Mouse (Mus musculus): ENCODE measurements around the gene Suclg2. TPM values are rescaled to one million over a fixed set of nuclear protein-coding genes. Genes with fewer than 3 reads are reported as not detected.

The Suclg2 gene
- polyA plus RNA-seq, 1 experiment from 2014 or later = 78.5 TPM

DNA sequence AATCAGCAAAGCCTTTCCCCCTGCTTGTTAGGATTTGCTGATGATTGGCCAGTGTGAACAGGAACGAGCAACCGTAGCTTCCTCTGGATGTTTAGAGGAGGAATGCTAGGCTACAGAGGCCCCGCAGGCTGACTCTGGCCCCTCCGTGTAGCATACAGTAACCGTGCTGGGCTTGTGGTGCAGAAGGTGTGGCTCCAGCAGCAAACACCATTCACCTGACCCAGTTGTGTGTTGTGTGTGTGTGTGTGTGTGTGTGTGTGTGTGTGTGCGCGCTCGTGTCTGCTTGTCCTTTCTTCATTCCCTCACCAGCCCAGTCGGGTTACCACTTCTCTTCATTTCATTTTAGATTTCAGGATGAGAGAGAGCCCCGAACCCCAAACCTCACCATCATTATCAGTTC, 203.9 kb downstream of the Suclg2 start:
- no peak overlapping the region for H3K27ac ChIP-seq (ENCODE audit: low read depth)
- no peaks in the 10 kb centered on the region for H3K27me3 ChIP-seq (ENCODE audit: insufficient read depth, low read length)
- ATAC-seq (ENCODE audit: insufficient read depth) = no peak
- no peaks in the 10 kb centered on the region for H3K4me1 ChIP-seq (ENCODE audit: insufficient read depth)
- H3K36me3 ChIP-seq (ENCODE audit: insufficient read depth) = no peaks in the 10 kb centered on the region
- H3K4me2 ChIP-seq = no peak overlapping the region
- H3K9ac ChIP-seq = no peak overlapping the region
- H3K4me3 ChIP-seq (ENCODE audit: low read depth, low read length) = no peak overlapping the region
- DNase-seq = no peak
- no peak for TF ChIP-seq CTCF (IDR thresholded peaks at IDR 0.05; ENCODE audit: low read depth)
- H3K9me3 ChIP-seq (ENCODE audit: low read depth, low read length) = no peaks in the 10 kb centered on the region
- 67% methylated on average over 10 of the region's 10 CpGs for WGBS

DNA sequence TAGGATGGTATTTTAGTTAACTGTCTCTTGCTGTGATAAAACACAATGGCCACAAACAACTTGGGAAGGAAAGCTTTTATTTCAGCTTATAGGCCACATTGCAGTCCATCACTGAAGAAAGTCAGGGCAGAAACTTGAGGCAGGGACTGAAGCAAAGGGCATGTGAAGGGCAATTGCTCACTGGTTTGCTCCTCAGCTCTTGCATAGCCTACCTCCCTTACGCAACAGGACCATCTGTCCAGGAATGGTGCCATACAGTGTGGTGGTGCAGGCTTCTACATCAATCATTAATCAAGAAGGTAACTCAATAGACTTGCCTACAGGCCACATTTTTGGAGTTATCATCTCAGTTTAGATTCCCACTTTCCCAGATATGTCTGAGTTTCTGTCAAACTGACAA, 206.9 kb downstream of the Suclg2 start:
- no peak overlapping the region for H3K4me3 ChIP-seq (ENCODE audit: low read depth, low read length)
- no peak for DNase-seq
- H3K4me1 ChIP-seq (ENCODE audit: insufficient read depth) = no peaks in the 10 kb centered on the region
- TF ChIP-seq CTCF (IDR thresholded peaks at IDR 0.05; ENCODE audit: low read depth) = no peak
- no peaks in the 10 kb centered on the region for H3K36me3 ChIP-seq (ENCODE audit: insufficient read depth)
- H3K27me3 ChIP-seq (ENCODE audit: insufficient read depth, low read length) = no peaks in the 10 kb centered on the region
- no peak overlapping the region for H3K9ac ChIP-seq
- no peak overlapping the region for H3K27ac ChIP-seq (ENCODE audit: low read depth)
- no peak overlapping the region for H3K4me2 ChIP-seq
- ATAC-seq (ENCODE audit: insufficient read depth) = no peak
- WGBS = 100% methylated on average over 1 of the region's 1 CpGs
- no peaks in the 10 kb centered on the region for H3K9me3 ChIP-seq (ENCODE audit: low read depth, low read length)

DNA sequence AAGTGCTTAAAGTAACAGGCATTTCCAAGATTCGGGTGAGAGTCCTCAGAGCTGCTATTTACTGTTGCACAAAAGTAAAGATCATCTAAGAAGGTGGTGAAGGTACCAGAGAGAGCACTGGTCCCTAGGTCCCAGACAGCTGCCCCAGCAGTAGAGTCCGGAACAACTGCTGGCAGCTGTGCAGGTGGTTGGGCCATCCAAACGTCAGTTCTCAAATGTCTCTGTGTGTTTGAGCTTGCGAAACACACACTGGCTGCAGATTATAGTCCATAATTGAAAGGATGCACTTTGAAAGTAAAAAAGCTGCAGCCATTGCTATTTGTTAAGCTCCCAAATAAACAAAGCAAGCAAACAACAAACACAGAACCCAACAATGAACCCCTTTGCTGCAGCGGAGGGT, 217.8 kb downstream of the Suclg2 start:
- WGBS = 63% methylated on average over 5 of the region's 5 CpGs
- no peak overlapping the region for H3K4me3 ChIP-seq (ENCODE audit: low read depth, low read length)
- H3K27ac ChIP-seq (ENCODE audit: low read depth) = no peak overlapping the region
- H3K9ac ChIP-seq = no peak overlapping the region
- no peaks in the 10 kb centered on the region for H3K36me3 ChIP-seq (ENCODE audit: insufficient read depth)
- no peaks in the 10 kb centered on the region for H3K9me3 ChIP-seq (ENCODE audit: low read depth, low read length)
- ATAC-seq (ENCODE audit: insufficient read depth) (no peak), DNase-seq (no peak)
- TF ChIP-seq CTCF (IDR thresholded peaks at IDR 0.05; ENCODE audit: low read depth) = no peak
- H3K4me2 ChIP-seq = no peak overlapping the region
- H3K27me3 ChIP-seq (ENCODE audit: insufficient read depth, low read length) = no peaks in the 10 kb centered on the region
- no peaks in the 10 kb centered on the region for H3K4me1 ChIP-seq (ENCODE audit: insufficient read depth)

DNA sequence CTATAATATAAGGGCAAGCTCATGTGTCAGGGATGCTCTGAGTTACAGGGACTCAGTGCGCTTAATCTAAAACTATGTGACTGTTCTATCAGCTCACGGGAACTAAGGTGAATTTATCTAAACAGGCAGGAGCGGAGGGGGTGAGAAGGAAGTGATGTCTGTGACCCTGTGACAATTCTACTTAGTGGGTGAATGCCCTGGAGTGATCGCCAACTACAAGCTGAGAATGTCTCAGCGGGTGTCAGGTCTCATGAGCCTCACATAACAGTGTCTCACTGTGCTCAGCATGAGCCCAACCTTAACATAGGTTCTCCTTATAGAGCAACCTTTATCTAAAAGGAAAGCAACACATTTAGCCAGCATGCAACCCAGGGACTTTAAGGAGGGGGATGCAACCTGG, 219.0 kb downstream of the Suclg2 start:
- 66% methylated on average over 5 of the region's 5 CpGs for WGBS
- Histone ChIP-seq H3K27me3 (ENCODE audit: insufficient read depth, low read length) (no peaks in the 10 kb centered on the region), H3K9ac (no peak overlapping the region), H3K9me3 (ENCODE audit: low read depth, low read length) (no peaks in the 10 kb centered on the region), H3K4me3 (ENCODE audit: low read depth, low read length) (no peak overlapping the region), H3K4me1 (ENCODE audit: insufficient read depth) (no peaks in the 10 kb centered on the region), H3K4me2 (no peak overlapping the region), H3K27ac (ENCODE audit: low read depth) (no peak overlapping the region), H3K36me3 (ENCODE audit: insufficient read depth) (no peaks in the 10 kb centered on the region)
- no peak for TF ChIP-seq CTCF (IDR thresholded peaks at IDR 0.05; ENCODE audit: low read depth)
- DNase-seq = no peak
- ATAC-seq (ENCODE audit: insufficient read depth) = no peak

DNA sequence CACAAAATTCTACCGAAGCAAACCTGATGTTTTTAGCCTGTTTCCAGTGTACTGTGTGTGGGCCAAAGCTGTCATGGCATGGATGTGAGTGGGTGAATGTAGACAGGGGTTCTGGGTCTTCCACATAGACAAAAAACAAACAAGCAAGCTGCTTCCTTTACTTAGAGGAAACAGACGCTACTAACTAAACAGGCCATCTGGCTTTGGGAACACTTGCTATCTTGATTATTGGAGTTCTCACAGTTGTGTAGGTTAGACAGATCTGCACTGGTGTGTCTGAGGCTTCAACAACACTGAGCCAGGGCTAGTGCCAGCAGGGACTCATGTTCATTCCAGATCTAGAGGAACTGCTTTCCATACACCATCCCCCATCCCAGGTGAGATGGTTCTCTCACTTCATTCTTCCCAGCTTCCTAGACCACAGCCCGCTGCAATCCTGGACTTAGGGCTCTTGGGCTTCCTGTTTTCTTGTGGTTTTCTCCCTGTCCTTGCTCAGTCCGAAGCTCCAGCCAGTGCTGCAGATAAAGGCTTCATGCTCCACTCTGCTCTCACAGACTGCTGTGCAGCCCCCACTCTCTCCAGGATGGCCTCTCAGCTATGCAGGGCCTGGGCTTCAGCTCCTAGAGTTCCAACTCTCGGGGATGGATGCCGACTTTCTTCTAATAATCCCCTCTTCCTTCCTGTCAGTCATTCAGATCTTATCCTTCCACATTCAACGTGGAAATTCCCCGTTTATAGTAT, 226.2 kb downstream of the Suclg2 start:
- TF ChIP-seq CTCF (IDR thresholded peaks at IDR 0.05; ENCODE audit: low read depth) = no peak
- Histone ChIP-seq H3K9me3 (ENCODE audit: low read depth, low read length) (no peaks in the 10 kb centered on the region), H3K27ac (ENCODE audit: low read depth) (no peak overlapping the region), H3K27me3 (ENCODE audit: insufficient read depth, low read length) (no peaks in the 10 kb centered on the region), H3K4me2 (no peak overlapping the region), H3K4me1 (ENCODE audit: insufficient read depth) (no peaks in the 10 kb centered on the region), H3K36me3 (ENCODE audit: insufficient read depth) (no peaks in the 10 kb centered on the region), H3K9ac (no peak overlapping the region), H3K4me3 (ENCODE audit: low read depth, low read length) (no peak overlapping the region)
- no peak for DNase-seq
- 60% methylated on average over 8 of the region's 8 CpGs for WGBS
- no peak for ATAC-seq (ENCODE audit: insufficient read depth)

DNA sequence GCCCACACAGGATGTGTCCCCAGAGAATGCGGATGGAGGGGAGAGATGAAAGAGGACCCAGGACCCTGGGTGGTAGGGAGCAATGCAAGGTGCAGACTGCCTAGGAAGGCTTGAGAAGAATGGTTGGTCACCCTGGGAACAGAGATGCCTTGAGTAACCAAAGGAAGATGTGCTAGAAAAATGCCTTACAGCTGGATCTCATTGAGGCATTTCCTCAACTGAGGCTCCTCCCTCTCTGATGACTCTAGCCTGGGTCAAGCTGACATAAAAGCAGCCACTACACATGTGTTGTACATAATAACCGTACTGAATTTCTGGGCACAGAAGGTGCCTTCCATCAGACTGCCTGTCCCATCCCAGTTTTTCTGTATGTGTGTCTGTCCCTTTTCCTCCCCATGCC, 227.6 kb downstream of the Suclg2 start:
- no peaks in the 10 kb centered on the region for H3K4me1 ChIP-seq (ENCODE audit: insufficient read depth)
- H3K27ac ChIP-seq (ENCODE audit: low read depth) = no peak overlapping the region
- no peak overlapping the region for H3K4me2 ChIP-seq
- 85% methylated on average over 2 of the region's 2 CpGs for WGBS
- no peaks in the 10 kb centered on the region for H3K36me3 ChIP-seq (ENCODE audit: insufficient read depth)
- DNase-seq = no peak
- ATAC-seq (ENCODE audit: insufficient read depth) = no peak
- H3K9ac ChIP-seq = no peak overlapping the region
- H3K9me3 ChIP-seq (ENCODE audit: low read depth, low read length) = no peaks in the 10 kb centered on the region
- H3K4me3 ChIP-seq (ENCODE audit: low read depth, low read length) = no peak overlapping the region
- H3K27me3 ChIP-seq (ENCODE audit: insufficient read depth, low read length) = no peaks in the 10 kb centered on the region
- no peak for TF ChIP-seq CTCF (IDR thresholded peaks at IDR 0.05; ENCODE audit: low read depth)

DNA sequence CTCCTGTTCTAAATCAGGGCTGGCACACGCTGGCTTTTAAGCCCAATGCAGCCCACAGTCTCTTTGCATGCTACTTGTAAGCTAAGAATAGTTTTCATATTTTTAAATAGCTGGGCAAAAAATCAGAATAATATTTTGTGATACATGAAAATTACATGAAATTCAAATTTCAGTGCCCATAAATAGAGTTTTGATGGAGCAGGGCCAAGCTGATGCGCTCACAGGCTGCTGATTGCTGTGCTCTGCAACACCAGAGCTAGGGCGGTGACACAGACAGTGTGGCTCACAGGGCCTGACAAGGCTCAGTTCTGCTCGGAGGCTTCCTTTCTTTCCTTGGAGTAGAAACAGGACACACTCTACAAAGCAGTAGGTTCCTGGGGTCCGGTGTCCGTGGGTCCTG, 232.8 kb downstream of the Suclg2 start:
- H3K9ac ChIP-seq = no peak overlapping the region
- H3K27ac ChIP-seq (ENCODE audit: low read depth) = no peak overlapping the region
- TF ChIP-seq CTCF (IDR thresholded peaks at IDR 0.05; ENCODE audit: low read depth) = no peak
- DNase-seq = no peak
- 90% methylated on average over 6 of the region's 6 CpGs for WGBS
- H3K4me2 ChIP-seq = no peak overlapping the region
- no peaks in the 10 kb centered on the region for H3K4me1 ChIP-seq (ENCODE audit: insufficient read depth)
- H3K4me3 ChIP-seq (ENCODE audit: low read depth, low read length) = no peak overlapping the region
- no peaks in the 10 kb centered on the region for H3K9me3 ChIP-seq (ENCODE audit: low read depth, low read length)
- H3K36me3 ChIP-seq (ENCODE audit: insufficient read depth) = no peaks in the 10 kb centered on the region
- no peaks in the 10 kb centered on the region for H3K27me3 ChIP-seq (ENCODE audit: insufficient read depth, low read length)
- no peak for ATAC-seq (ENCODE audit: insufficient read depth)
